Mouse (Mus musculus): ENCODE data around the gene Pcnx3. TPM values are rescaled to one million over a fixed set of nuclear protein-coding genes. Genes with fewer than 3 reads are reported as not detected.

The Pcnx3 gene
- polyA plus RNA-seq, 1 experiment from 2014 or later: 22.6 TPM

GRCm38 (mm10) chr19:5666386-5666785 is 22.3 kb downstream of the Pcnx3 start:
- Histone ChIP-seq H3K27ac (ENCODE audit: low read depth, low read length) (no peak overlapping the region), H3K9ac (ENCODE audit: low read depth, low read length) (no peak overlapping the region), H3K4me2 (ENCODE audit: low read length) (no peak overlapping the region), H3K36me3 (ENCODE audit: control insufficient read depth, insufficient read depth, low read length) (peaks cover 34% of the 10 kb centered on the region), H3K9me3 (ENCODE audit: control insufficient read depth, low read length) (no peaks in the 10 kb centered on the region), H3K4me3 (ENCODE audit: low read length) (no peak overlapping the region), H3K27me3 (replicated peaks; ENCODE audit: control insufficient read depth, insufficient read depth, low read length) (no peaks in the 10 kb centered on the region), H3K4me1 (ENCODE audit: control insufficient read depth, insufficient read depth, low read depth, low read length) (peaks cover 6% of the 10 kb centered on the region)
- 88% methylated on average over 18 of the region's 18 CpGs for WGBS
- ATAC-seq: no peak

GRCm38 (mm10) chr19:5665465-5665864 is 23.2 kb downstream of the Pcnx3 start:
- Histone ChIP-seq H3K27ac (ENCODE audit: low read depth, low read length) (no peak overlapping the region), H3K9me3 (ENCODE audit: control insufficient read depth, low read length) (no peaks in the 10 kb centered on the region), H3K4me2 (ENCODE audit: low read length) (no peak overlapping the region), H3K4me1 (ENCODE audit: control insufficient read depth, insufficient read depth, low read depth, low read length) (peaks cover 6% of the 10 kb centered on the region), H3K27me3 (replicated peaks; ENCODE audit: control insufficient read depth, insufficient read depth, low read length) (no peaks in the 10 kb centered on the region), H3K9ac (ENCODE audit: low read depth, low read length) (no peak overlapping the region), H3K4me3 (ENCODE audit: low read length) (no peak overlapping the region), H3K36me3 (ENCODE audit: control insufficient read depth, insufficient read depth, low read length) (peaks cover 34% of the 10 kb centered on the region)
- WGBS: 90% methylated on average over 15 of the region's 15 CpGs
- no peak for ATAC-seq

GRCm38 (mm10) chr19:5664669-5665257 is 23.9 kb downstream of the Pcnx3 start:
- 87% methylated on average over 10 of the region's 10 CpGs for WGBS
- Histone ChIP-seq H3K4me1 (ENCODE audit: control insufficient read depth, insufficient read depth, low read depth, low read length) (peaks cover 6% of the 10 kb centered on the region), H3K36me3 (ENCODE audit: control insufficient read depth, insufficient read depth, low read length) (peaks cover 29% of the 10 kb centered on the region), H3K9me3 (ENCODE audit: control insufficient read depth, low read length) (no peaks in the 10 kb centered on the region), H3K4me3 (ENCODE audit: low read length) (no peak overlapping the region), H3K27me3 (replicated peaks; ENCODE audit: control insufficient read depth, insufficient read depth, low read length) (no peaks in the 10 kb centered on the region), H3K9ac (ENCODE audit: low read depth, low read length) (no peak overlapping the region), H3K4me2 (ENCODE audit: low read length) (no peak overlapping the region), H3K27ac (ENCODE audit: low read depth, low read length) (no peak overlapping the region)
- no peak for ATAC-seq

DNA sequence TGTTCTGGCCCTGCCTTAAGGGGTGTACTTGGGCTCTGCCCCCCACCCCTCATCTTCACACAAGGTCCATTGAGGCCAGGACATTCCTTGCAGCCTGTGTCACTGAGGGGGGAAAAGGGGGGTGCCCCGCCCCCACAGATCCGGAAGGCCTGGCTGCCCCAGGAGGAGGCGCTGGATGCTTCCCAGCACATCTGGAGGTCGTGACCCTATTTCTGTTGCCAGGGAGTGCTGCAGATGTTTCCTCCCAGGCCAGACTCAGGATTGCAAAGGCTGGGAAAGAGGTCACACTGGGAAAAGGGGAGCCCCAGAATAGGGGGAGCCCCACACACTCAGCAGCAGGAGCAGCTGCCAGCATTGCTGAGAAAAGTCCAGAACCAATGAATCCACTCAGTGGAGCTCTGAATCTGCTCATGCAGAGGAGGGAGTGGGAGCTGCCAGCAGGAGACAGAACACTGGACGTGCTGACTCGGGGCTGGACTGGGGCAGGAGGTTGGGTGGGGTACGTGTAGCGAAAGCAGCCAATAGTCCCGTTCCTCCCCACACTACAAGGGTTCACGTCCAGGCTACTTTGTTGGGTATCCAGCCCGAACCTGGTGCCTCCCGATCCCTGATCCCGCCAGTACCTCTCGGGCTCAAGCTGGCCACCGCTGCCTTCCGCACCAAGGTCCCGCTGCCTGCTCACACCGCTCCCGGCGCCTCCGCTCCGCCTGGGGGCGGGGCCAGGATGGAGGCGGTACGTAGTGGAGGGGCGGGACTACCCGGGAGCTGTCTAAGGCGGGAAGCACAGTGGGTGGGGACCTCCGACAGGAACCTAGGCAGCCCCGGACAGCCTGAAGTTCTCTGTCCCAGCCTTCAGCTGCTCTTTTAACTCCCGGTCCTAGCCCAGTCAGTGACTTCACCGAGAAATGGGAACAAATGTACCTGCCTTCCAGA is 25.5 kb downstream of the Pcnx3 start, which contains the start of gene Sipa1:
Sipa1 (minus strand) TSS at position 727 of the 933 bp plus-strand sequence.
- H3K36me3 ChIP-seq (ENCODE audit: control insufficient read depth, insufficient read depth, low read length): peaks cover 22% of the 10 kb centered on the region
- no peaks in the 10 kb centered on the region for H3K9me3 ChIP-seq (ENCODE audit: control insufficient read depth, low read length)
- 4% methylated on average over 31 of the region's 32 CpGs for WGBS
- no peaks in the 10 kb centered on the region for H3K27me3 ChIP-seq (replicated peaks; ENCODE audit: control insufficient read depth, insufficient read depth, low read length)
- peak within 1 kb of the TSS; percentile 30 for H3K27ac ChIP-seq (ENCODE audit: low read depth, low read length)
- peaks cover 6% of the 10 kb centered on the region for H3K4me1 ChIP-seq (ENCODE audit: control insufficient read depth, insufficient read depth, low read depth, low read length)
- peak within 1 kb of the TSS; percentile 49 for H3K4me2 ChIP-seq (ENCODE audit: low read length)
- ATAC-seq: peak; percentile 86
- peak within 1 kb of the TSS; percentile 35 for H3K4me3 ChIP-seq (ENCODE audit: low read length)
- peak within 1 kb of the TSS; percentile 53 for H3K9ac ChIP-seq (ENCODE audit: low read depth, low read length)

GRCm38 (mm10) chr19:5662310-5662709 is 26.4 kb downstream of the Pcnx3 start:
- Histone ChIP-seq H3K9ac (ENCODE audit: low read depth, low read length) (0 out of 2 replicates have a peak overlapping the region, but pooled peaks have one; percentile 5), H3K27ac (ENCODE audit: low read depth, low read length) (peak overlapping the region; percentile 30; the same call in 1 of the 2 replicates)

DNA sequence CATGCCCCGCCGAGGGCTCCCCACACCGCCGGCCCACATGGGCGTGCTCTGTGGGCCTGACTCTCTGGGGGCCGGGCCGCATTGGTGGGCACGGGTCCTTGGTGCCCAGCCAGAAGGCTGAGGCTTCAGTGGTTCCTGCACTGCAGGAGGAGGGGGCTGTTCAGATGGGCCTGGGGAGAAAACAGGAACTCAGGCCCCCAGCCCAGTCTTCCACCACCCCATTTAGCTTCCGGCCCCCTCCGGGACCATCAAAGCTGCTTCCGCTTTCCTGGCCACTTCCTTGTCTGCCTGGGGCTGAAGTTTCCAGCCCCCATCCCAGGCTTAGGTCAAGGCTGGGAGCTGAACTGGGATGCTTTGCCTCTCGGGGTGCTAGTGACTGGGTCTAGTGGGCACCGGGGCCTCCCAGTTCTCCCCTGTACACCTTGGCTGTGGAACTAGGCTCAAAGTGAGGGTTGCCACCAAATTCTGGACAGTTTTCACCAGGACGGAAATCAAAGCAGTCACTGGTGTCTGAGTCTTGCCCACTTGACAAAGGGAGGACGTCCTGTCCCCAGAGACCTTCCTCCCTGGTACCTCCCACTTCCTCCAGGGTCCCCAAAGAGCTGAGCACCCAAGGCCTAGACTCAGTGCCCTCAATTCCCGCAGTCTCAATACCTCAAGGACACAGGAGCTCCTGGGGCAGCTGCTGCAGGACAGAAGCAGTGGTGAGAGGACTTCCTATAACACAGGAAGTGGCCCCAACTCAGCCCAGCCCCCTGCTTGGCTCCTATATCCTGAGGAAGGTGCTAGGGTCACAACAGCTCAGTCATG is 27.6 kb downstream of the Pcnx3 start:
- H3K9me3 ChIP-seq (ENCODE audit: control insufficient read depth, low read length): no peaks in the 10 kb centered on the region
- no peak overlapping the region; the same call in 1 of the 2 replicates for H3K27ac ChIP-seq (ENCODE audit: low read depth, low read length)
- H3K27me3 ChIP-seq (replicated peaks; ENCODE audit: control insufficient read depth, insufficient read depth, low read length): 0 out of 2 replicates have a peak, but pooled peaks cover 1% of the 10 kb centered on the region
- no peak for ATAC-seq
- H3K4me2 ChIP-seq (ENCODE audit: low read length): peak overlapping the region; percentile 19
- peaks cover 6% of the 10 kb centered on the region for H3K4me1 ChIP-seq (ENCODE audit: control insufficient read depth, insufficient read depth, low read depth, low read length)
- H3K4me3 ChIP-seq (ENCODE audit: low read length): no peak overlapping the region
- peak overlapping the region; percentile 27; the same call in 1 of the 2 replicates for H3K9ac ChIP-seq (ENCODE audit: low read depth, low read length)
- peaks cover 15% of the 10 kb centered on the region for H3K36me3 ChIP-seq (ENCODE audit: control insufficient read depth, insufficient read depth, low read length)
- 90% methylated on average over 15 of the region's 16 CpGs for WGBS

More at GRCm38 (mm10) chr19:5662310-5662709, 26.4 kb downstream of the Pcnx3 start:
- Histone ChIP-seq H3K36me3 (ENCODE audit: control insufficient read depth, insufficient read depth, low read length) (peaks cover 19% of the 10 kb centered on the region), H3K27me3 (replicated peaks; ENCODE audit: control insufficient read depth, insufficient read depth, low read length) (no peaks in the 10 kb centered on the region), H3K9me3 (ENCODE audit: control insufficient read depth, low read length) (no peaks in the 10 kb centered on the region), H3K4me3 (ENCODE audit: low read length) (peak overlapping the region; percentile 35), H3K4me1 (ENCODE audit: control insufficient read depth, insufficient read depth, low read depth, low read length) (peaks cover 6% of the 10 kb centered on the region), H3K4me2 (ENCODE audit: low read length) (peak overlapping the region; percentile 49)
- no peak for ATAC-seq
- WGBS: 80% methylated on average over 8 of the region's 8 CpGs

DNA sequence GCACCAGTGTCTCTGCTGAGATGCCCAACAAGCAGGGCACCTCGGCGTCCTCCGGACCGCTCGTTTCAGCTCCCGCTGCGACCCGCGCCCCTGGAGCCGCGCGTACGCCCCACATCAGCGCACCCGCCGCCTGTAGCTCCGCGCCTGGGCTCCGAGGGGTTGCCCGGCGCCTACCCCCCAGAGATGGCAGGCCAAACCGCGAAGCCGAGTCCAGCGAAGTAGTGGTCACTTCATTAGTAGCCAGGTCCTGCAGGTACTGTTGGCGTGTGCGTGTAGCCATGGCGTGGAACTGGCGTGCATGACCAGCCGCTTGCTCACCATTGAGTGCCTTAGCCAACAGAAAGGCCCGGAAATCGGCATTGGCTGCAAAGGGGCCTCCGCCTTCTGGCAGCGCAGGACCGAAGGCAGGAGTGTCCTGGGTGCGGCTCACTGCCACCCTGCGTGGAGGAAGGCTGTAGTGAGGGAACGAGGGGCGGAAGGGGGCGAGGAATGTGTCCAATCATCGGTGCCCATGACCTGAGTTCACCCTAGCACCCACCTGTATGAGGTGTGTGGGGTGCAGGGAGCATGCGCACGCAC is 33.9 kb downstream of the Pcnx3 start:
- WGBS: 12% methylated on average over 43 of the region's 43 CpGs
- H3K4me3 ChIP-seq (ENCODE audit: low read length): peak overlapping the region; percentile 49
- H3K27ac ChIP-seq (ENCODE audit: low read depth, low read length): no peak overlapping the region
- peak; percentile 34; the same call in 1 of the 2 replicates for ATAC-seq
- H3K4me2 ChIP-seq (ENCODE audit: low read length): peak overlapping the region; percentile 79
- H3K9ac ChIP-seq (ENCODE audit: low read depth, low read length): peak overlapping the region; percentile 58
- H3K36me3 ChIP-seq (ENCODE audit: control insufficient read depth, insufficient read depth, low read length): no peaks in the 10 kb centered on the region
- H3K27me3 ChIP-seq (replicated peaks; ENCODE audit: control insufficient read depth, insufficient read depth, low read length): peaks cover 23% of the 10 kb centered on the region
- no peaks in the 10 kb centered on the region for H3K9me3 ChIP-seq (ENCODE audit: control insufficient read depth, low read length)
- H3K4me1 ChIP-seq (ENCODE audit: control insufficient read depth, insufficient read depth, low read depth, low read length): peaks cover 11% of the 10 kb centered on the region

GRCm38 (mm10) chr19:5653969-5654719 is 34.6 kb downstream of the Pcnx3 start:
- no peaks in the 10 kb centered on the region for H3K9me3 ChIP-seq (ENCODE audit: control insufficient read depth, low read length)
- H3K4me3 ChIP-seq (ENCODE audit: low read length): peak overlapping the region; percentile 49
- 8% methylated on average over 62 of the region's 62 CpGs for WGBS
- peak overlapping the region; percentile 65 for H3K9ac ChIP-seq (ENCODE audit: low read depth, low read length)
- peaks cover 13% of the 10 kb centered on the region for H3K4me1 ChIP-seq (ENCODE audit: control insufficient read depth, insufficient read depth, low read depth, low read length)
- no peaks in the 10 kb centered on the region for H3K36me3 ChIP-seq (ENCODE audit: control insufficient read depth, insufficient read depth, low read length)
- H3K4me2 ChIP-seq (ENCODE audit: low read length): peak overlapping the region; percentile 79
- no peak overlapping the region for H3K27ac ChIP-seq (ENCODE audit: low read depth, low read length)
- peak; percentile 49 for ATAC-seq
- H3K27me3 ChIP-seq (replicated peaks; ENCODE audit: control insufficient read depth, insufficient read depth, low read length): peaks cover 23% of the 10 kb centered on the region

Measured in hindbrain, embryonic 16.5 days (tissue).